Mouse (Mus musculus): ENCODE measurements at regions not wholly inside any gene's neighbourhood (a gene's known extent, or its start where the extent isn't known, plus 50 kb on each side); places are given as distances from the start of the nearest gene placed in this dataset.

DNA sequence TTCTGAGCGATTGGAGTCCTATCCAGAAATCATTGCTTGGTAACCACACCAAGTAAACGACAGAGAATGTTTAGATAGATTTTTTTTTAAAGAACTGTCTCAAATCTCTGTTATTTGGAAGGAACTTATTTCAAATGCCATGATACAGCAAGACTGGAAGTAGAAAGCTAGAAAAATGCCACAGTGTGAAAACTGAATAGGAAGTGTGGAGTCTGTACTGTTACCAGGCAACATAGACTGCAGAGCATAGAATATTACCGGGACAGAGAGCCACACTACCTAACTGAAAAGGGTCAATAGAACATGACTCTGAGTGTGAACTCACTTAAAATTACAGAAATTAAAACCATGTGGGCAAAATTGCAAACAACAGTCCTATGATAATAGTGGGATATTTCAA, 52.4 kb upstream of the Adcy1 start:
- peak in 1 of 2 experiments; percentile 34 for DNase-seq (ENCODE audit: extremely low spot score in 1 of 2, low spot score in 1 of 2)

- peak; percentile 26 to 28 for DNase-seq (ENCODE audit: extremely low spot score in 1 of 2, low spot score in 1 of 2)
Measured at GRCm38 (mm10) chr11:6999329-6999728, 64.0 kb upstream of the Adcy1 start.

DNA sequence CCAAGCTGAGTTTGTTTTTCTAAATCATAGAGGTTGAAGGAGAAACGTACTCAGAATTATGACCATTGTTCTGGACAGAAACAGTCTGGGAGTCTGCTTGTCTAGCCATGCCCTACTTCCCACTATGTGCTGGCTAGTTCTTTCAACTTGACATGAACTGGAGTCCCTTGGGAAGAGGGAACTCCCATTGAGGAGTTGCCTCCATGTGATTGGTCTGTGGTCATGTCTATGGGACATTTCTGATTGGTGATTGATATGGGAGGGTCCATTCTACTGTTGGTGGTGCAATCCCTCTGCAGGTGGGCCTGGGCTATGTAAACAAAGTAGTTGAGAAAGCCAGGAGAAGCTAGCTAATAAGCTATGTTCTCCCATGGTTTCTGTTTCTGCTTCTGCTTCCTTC, 64.5 kb upstream of the Adcy1 start:
- no peak for DNase-seq (ENCODE audit: extremely low spot score in 1 of 2, low spot score in 1 of 2)

GRCm38 (mm10) chr11:6997508-6997907, 65.8 kb upstream of the Adcy1 start:
- DNase-seq (ENCODE audit: extremely low spot score in 1 of 2, low spot score in 1 of 2), result no peak

- DNase-seq (ENCODE audit: extremely low spot score in 1 of 2, low spot score in 1 of 2), result no peak
Measured at GRCm38 (mm10) chr11:6993731-6994130, 69.6 kb upstream of the Adcy1 start.

DNA sequence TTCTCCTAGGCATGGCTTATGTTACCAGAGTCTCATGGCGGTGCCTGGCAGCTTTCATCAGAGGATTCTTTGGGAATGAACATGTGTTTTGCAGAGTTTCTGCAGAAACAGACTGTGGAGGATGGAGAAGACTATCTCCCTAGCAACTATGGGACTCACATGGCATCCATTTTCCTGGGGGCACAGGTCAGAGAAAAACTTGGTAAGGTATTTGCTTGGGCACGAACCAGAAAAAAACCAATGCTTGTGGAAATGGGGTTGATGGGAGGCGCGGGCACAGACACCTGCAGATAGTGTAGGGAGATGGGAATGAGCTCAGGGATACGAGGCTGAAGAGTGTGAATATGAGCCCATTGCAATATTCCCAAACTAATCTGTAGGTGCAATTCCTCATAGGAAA, 71.7 kb upstream of the Adcy1 start:
- no peak for DNase-seq (ENCODE audit: extremely low spot score in 1 of 2, low spot score in 1 of 2)

DNA sequence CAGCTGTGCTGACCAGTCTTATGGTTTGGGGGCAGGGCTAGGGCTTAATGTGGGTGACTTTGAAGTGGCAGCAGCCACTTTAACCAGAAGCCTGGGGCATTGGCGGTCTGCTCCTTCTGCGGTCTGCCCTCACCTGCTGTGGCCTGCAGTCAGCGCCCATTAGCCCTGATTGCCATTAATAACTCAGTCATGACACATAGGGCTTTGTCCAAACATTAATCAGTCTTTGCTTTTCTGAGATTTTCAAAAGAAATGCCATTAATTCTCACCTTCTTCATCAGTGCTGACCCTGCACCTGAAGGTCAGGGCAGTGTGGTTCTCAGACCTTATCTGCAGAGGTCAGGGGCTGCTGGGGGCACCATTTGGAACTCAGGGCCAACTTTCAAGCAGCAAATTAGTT, 72.6 kb upstream of the Adcy1 start:
- DNase-seq (ENCODE audit: extremely low spot score in 1 of 2, low spot score in 1 of 2), result no peak

DNA sequence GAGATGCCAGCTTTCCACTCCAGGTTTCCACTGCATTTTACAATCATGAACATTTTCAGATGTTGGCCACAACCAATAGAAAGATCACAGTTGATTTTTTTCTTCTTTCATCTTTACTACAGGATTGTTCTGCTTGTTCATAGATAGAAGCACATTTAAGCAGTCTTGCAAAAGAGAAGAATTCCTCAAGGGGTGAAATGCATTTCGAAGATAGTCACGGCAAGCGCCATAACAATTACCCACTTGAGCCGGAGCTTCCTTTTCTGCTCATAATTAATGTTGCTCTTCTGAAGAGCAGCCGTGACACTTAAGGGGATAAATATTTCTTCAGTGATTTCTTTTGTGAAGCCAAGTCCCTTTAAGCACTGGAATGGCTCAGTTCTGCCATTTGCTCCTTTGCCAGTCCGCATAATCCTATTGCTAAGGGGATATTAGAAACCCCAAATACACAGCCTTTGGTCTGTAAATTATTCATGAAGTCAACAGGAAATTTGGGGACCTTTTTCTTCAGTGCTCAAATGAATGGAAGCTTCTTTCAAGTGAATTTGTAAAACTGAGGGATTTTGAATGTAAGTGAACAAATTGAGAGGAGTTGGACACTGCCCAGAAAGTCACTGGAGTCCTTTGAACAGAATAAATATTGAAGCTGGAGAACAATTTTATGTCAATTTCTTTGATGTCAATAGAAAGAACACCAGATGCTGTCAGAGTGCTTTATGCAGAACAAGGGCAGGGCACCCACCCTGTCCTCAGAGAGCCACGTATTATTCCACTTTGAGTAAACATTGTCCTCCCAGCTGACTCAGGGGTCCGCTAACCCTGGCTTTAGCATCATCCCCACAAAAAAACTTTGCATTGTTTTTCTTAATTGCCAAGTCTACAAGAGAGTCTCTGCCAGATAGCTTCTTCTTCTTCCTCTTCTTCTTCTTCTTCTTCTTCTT, 74.1 kb upstream of the Adcy1 start:
- no peak for DNase-seq (ENCODE audit: extremely low spot score in 1 of 2, low spot score in 1 of 2)

- DNase-seq (ENCODE audit: extremely low spot score in 1 of 2, low spot score in 1 of 2), result no peak
Measured at GRCm38 (mm10) chr11:6987995-6988394, 75.3 kb upstream of the Adcy1 start.

DNA sequence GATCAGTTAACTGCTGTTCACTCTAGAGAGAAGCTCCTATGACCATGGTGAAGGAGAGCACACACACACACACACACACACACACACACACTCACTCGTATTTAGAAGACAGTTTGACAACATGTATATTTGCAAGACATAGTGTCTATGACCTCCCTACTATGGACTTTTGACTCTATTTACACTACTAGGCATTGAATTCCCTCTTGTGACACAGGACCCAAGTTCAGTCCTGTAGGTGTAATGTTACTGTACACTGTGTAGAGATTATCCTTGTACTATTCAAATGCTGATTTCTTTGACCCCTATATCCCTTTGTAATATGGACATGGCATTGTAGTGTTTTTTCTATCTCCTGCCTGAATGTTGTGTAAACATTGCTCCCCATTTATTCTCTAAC, 76.2 kb upstream of the Adcy1 start:
- no peak for DNase-seq (ENCODE audit: extremely low spot score in 1 of 2, low spot score in 1 of 2)

- no peak for DNase-seq (ENCODE audit: extremely low spot score in 1 of 2, low spot score in 1 of 2)
Measured at GRCm38 (mm10) chr11:6982076-6982475, 81.2 kb upstream of the Adcy1 start.

DNA sequence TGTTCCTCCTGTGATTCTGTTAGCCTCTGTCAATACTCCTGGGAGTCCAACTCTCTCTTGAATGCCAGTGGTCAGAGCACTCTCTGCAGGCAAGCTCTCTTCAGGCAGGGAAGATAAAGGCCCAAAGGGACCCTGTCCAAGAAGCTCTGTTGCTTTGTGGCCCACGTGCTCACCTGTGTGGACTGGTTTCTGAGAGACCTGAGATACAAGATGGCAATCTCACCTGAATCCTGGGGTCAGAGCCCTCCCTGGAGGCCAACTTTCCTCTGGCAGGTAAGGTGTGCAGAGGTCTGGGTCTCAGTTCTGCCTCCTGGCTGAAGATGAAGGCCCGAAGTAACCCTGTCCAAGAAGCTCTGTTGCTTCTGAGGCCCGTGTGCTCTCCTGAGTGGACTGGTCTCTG, 83.6 kb upstream of the Adcy1 start:
- DNase-seq (ENCODE audit: extremely low spot score in 1 of 2, low spot score in 1 of 2), result no peak

DNA sequence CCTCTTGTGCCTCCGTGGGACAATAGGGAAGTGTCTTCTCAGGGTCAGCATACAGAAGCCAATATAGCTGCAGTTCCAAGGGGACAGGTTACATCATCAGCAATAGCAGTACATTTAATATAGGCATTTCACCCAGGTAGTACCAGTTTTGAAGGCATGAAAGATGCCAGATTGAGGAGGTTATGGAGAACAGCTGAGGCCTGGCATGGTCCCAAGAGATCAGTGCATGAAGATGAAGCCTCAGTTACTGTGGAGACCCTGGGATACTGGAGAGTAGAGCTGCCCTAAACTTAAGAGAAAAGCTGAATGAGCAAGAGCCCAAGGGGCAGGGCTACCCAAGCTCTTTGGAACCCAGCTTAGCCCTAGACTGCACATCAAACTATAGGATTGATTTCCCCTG, 94.1 kb upstream of the Adcy1 start:
- no peak for DNase-seq (ENCODE audit: extremely low spot score in 1 of 2, low spot score in 1 of 2)

DNA sequence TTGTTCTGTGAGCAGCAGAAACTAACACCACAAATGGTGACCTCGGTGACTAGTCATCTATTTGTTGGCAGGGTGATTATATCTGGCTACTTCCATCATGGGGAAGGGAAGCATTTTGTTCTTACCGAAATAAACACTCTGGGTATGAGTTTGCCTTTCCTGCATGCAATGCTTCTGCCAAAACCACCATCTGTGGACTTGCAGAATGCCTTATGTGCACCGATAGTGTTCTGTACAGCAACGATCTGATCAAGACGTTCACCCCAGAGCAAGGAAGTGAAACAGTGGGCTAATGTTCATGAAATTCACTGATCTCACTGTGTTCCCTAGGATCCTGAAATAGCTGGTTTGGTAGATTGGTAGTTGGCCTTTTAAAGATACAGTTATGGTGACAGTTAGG, 96.3 kb upstream of the Adcy1 start:
- peak; percentile 40 to 57 for DNase-seq (ENCODE audit: extremely low spot score in 1 of 2, low spot score in 1 of 2)

DNA sequence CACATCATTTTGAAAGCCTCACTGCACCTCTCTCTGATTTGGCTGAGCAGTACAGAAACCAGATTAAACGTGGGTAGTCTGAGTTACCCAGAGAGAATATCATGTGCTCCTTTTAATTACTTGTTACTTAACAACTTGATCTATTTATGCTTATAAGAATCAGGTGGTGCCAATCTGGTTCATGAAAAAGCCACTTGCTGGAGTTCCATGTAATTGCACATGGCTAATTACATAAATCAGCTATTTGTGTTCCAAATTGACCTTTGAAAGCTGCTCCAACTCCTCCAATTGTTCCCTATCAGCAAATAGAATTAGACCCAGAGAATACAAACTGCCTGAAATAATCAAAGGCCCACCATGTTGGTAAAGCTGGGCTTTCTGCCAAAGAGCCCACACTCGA, 98.8 kb upstream of the Adcy1 start:
- DNase-seq (ENCODE audit: extremely low spot score in 1 of 2, low spot score in 1 of 2), result peak in 1 of 2 experiments; percentile 29

- no peak for DNase-seq (ENCODE audit: extremely low spot score in 1 of 2, low spot score in 1 of 2)
Measured at GRCm38 (mm10) chr11:6963600-6963999, 99.7 kb upstream of the Adcy1 start.

DNA sequence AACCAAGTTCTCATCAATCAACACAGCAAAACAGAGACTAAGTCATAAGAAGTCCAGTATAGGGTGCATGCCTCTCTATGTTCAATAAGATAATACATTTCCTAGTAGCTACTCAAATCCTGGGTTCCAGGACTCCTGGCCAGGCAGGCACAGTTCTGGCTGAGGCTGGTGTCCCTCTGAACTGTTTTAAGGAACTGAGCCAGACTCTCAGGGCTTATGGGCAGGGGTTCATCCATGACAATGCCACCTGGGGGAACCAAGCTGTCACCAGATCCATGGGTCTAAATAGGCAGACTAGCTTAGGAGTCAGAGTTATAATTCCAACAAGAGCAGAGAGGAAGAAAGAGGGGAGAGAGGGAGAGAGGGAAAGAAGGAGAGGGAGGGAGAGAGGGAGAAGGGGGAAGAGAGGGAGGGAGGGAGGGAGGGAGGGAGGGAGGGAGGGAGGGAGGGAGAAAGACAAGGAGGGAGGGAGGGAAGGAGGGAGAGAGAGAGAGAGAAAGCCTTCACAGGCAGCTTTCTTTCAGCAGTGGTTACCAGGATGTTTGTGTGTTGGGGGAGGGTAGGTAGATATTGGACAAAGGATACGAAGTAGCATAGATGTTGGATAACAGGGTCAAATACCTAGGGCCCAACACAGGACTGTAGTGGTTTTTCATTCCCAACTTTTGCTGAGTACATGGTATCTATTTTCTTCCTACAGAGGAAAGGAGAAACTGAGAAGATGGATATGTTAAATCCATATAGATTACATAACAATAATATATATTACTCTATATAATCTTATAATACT, 100.3 kb upstream of the Adcy1 start:
- DNase-seq (ENCODE audit: extremely low spot score in 1 of 2, low spot score in 1 of 2), result no peak

DNA sequence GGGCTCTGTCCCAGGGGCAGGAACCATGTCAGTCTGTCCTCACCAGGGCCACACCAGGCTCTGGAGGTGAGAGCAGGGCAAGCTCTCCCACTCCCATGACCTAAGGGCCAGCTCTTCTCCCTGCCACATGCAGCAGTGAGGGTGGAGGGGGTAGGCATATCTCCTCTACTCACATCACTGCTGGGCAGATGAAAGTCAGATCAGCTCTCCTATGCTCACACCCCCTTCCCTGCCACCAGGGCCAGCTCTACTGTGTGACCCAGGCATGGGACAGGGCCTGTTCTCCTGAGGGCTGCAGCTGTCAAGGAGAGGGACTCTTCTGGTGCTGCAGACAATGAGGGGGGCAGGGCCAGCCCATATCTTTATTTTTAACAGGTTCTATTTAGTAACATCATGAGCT, 101.0 kb upstream of the Adcy1 start:
- no peak for DNase-seq (ENCODE audit: extremely low spot score in 1 of 2, low spot score in 1 of 2)

DNA sequence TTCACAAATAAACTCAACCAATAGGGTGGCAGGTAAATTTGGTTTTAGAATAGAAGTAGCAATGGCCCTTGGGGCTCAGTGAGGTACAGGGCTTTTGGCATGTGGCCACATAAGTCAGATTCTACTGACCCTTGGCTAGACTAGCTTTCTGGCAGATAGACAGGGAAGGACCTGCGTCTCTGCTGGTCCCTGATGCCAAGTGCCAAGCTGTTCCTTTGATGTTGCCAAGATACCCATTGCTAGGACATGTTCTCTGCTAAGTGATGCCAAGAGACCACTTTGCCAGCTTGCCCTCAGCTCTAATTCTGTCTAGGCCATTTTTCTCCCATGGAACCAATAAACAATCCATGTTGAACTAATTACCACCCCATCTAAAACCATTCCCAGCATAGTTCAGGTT, 110.5 kb upstream of the Adcy1 start:
- no peak for DNase-seq (ENCODE audit: extremely low spot score in 1 of 2, low spot score in 1 of 2)

GRCm38 (mm10) chr11:6951361-6951760, 111.9 kb upstream of the Adcy1 start:
- DNase-seq (ENCODE audit: extremely low spot score in 1 of 2, low spot score in 1 of 2), result no peak

DNA sequence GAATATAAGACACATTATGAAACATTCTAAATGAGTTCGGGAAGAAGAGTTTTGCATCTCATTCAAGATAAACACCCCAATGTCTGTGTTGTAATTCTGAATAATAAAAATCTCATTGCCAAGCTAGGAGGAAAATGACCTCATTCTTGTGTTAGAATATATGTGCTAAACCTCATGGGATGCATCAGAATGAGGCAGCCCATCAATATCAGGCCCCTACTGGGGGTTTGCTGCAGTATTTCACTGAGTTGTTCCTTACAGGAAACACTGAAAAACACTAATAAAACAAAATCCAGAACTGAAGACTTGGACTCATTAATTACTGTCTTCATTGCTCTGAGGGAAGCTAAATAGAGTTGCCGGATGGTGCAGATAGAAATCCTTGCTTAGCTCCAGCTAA, 111.6 kb upstream of the Gm11983 start:
- DNase-seq (ENCODE audit: extremely low spot score in 1 of 2, low spot score in 1 of 2), result no peak

DNA sequence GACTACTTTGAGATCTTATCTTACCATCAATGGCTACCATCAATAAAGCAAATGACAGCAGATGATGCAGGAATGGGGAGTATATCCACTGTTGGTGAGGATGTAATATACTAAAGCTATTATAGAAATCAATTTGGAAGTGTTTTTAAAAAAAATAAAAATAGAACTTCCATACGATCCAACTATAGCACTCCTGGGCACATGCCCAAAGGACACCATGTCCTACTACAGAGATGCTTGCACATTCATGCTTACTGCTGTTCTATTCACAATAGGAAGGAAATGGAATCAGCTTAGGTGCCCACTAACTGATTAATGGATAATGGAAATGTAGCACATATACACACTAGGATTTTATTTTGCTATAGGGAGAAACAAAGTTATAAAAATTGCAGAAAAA, 96.7 kb upstream of the Gm11983 start:
- DNase-seq (ENCODE audit: extremely low spot score in 1 of 2, low spot score in 1 of 2), result peak in 1 of 2 experiments; percentile 35
